Mouse (Mus musculus) ES-E14 (cell line): ENCODE results near the gene Cd3eap.

Source experiments
- CHD2 ChIP-seq: IDR thresholded peaks from 2 replicates; pipeline ENCODE4 v1.6.1; 2014; ENCODE audit warnings: mild to moderate bottlenecking, low read depth, low read length, inconsistent platforms
- HCFC1 ChIP-seq: IDR thresholded peaks from 2 replicates; pipeline ENCODE4 v1.6.1; 2012; ENCODE audit warnings: low read length, inconsistent platforms, borderline replicate concordance; ENCODE audit not compliant: insufficient read depth
- ZC3H11A ChIP-seq: IDR thresholded peaks from 2 replicates; pipeline ENCODE4 v1.6.1; 2012; ENCODE audit warnings: low read depth, mild to moderate bottlenecking, inconsistent platforms, low read length, borderline replicate concordance
- ZNF384 ChIP-seq: IDR thresholded peaks from 2 replicates; pipeline ENCODE4 v1.6.1; 2012; ENCODE audit warnings: low read depth, low read length, inconsistent platforms

DNA sequence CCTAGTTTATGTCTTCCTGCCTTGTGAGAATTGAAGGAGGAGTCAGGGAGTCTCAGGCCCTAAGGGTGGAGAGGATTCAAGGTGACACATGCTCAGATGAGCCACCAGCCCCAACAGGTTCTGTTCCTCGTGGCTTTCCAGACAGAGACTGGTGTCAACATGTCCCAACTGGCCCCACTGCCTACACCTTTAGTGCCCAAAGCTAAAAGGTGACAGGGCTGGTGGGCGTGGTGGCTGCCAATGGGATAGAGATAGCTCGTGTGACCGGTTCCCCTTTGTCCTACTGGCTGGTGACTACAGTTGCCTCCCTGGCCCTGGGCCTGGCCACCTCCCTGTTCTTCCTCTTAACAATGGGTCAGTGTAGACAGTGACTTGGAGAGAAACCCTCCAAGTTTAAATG lies 6.1 kb upstream of the Cd3eap start:
- TF ChIP-seq ZC3H11A (no peak), HCFC1 (no peak), ZNF384 (no peak), CHD2 (no peak)
